In genomic region chr11:106338870-106339269, GRCm38 (mm10) we compare ENCODE assay signal across 24 mouse cellular contexts. TPM values are rescaled to one million over a fixed set of nuclear protein-coding genes. Genes with fewer than 3 reads are reported as not detected.
"Had no signal": no experiment of that assay in that cellular context is flagged by ENCODE, and none has a peak within 500 bp of the region (broad histone marks: within the 10 kb centered on the region; RNA-seq: fewer than 3 reads in every experiment).

No protein-coding gene starts in this region.

- H3K4me3 ChIP-seq: liver, embryonic 12.5 days; midbrain, embryonic 12.5 days; neural tube, embryonic 12.5 days; stomach, embryonic 15.5 days had no signal

- H3K27me3 ChIP-seq: neural tube, embryonic 12.5 days; stomach, embryonic 15.5 days had no signal

- ATAC-seq: liver, embryonic 12.5 days had no signal

- H3K9ac ChIP-seq: liver, embryonic 12.5 days; liver, embryonic 14.5 days; lung, embryonic 14.5 days; midbrain, embryonic 12.5 days; neural tube, embryonic 12.5 days; stomach, embryonic 15.5 days had no signal

- DNase-seq: lung, adult 18-20 months; lung, postnatal 14 days; lung, postnatal 36 days; right cerebral cortex, postnatal 14 days; thymus, adult 2 months; thymus, postnatal 25 days; thymus, postnatal 4 days had no signal

- H3K4me1 ChIP-seq: liver, embryonic 12.5 days; neural tube, embryonic 12.5 days; stomach, embryonic 15.5 days had no signal

- H3K9me3 ChIP-seq: liver, embryonic 12.5 days; midbrain, embryonic 12.5 days; neural tube, embryonic 12.5 days; stomach, embryonic 15.5 days had no signal

- H3K4me2 ChIP-seq: liver, embryonic 12.5 days; lung, embryonic 14.5 days; midbrain, embryonic 12.5 days; neural tube, embryonic 12.5 days; stomach, embryonic 15.5 days had no signal

- H3K36me3 ChIP-seq: liver, embryonic 12.5 days; midbrain, embryonic 12.5 days; neural tube, embryonic 12.5 days; stomach, embryonic 15.5 days had no signal

- H3K27ac ChIP-seq: liver, embryonic 12.5 days; liver, embryonic 14.5 days; macrophage; midbrain, embryonic 12.5 days; neural tube, embryonic 12.5 days; stomach, embryonic 15.5 days; stomach, postnatal 0 days had no signal

RNA-seq across cellular contexts. Expression of gene Scn4a, which starts 14.2 kb away (rescaled TPM):
- total RNA-seq: megakaryocyte progenitor cell, adult 5-6 weeks; midbrain, postnatal 0 days had no signal
- polyA plus RNA-seq: liver, embryonic 12.5 days; midbrain, embryonic 12.5 days; midbrain, embryonic 14.5 days; neural tube, embryonic 14.5 days had no signal

RNA-seq across cellular contexts. Expression of gene Prr29, which starts 26.4 kb away (rescaled TPM):
- total RNA-seq: megakaryocyte progenitor cell, adult 5-6 weeks; neutrophil, adult 5-6 weeks had no signal
- polyA plus RNA-seq: liver, embryonic 12.5 days; liver, embryonic 14.5 days; liver, embryonic 16.5 days; macrophage; midbrain, embryonic 12.5 days; midbrain, embryonic 14.5 days; midbrain, postnatal 0 days; neural tube, embryonic 12.5 days; neural tube, embryonic 14.5 days had no signal

RNA-seq across cellular contexts. Expression of gene Gh, which starts 37.2 kb away (rescaled TPM):
- total RNA-seq: megakaryocyte progenitor cell, adult 5-6 weeks had no signal
- polyA plus RNA-seq: liver, embryonic 12.5 days; liver, embryonic 14.5 days; liver, embryonic 16.5 days; lung, embryonic 14.5 days; lung, embryonic 16.5 days; macrophage; midbrain, embryonic 12.5 days; midbrain, embryonic 14.5 days; midbrain, postnatal 0 days; neural tube, embryonic 12.5 days; neural tube, embryonic 14.5 days; stomach, embryonic 15.5 days; stomach, postnatal 0 days; testis, adult 2 months; urinary bladder, adult 2 months had no signal
